20 mouse cellular contexts compared by ENCODE assay signal in genomic region chr3:28080116-28080515, GRCm38 (mm10).
DNase-seq lines count a peak whose midpoint lies in the region; ATAC-seq and TF ChIP-seq lines count a peak whose summit lies in the region.
"Had no signal": no experiment of that assay in that cellular context is flagged by ENCODE, and none has a peak within 500 bp of the region (broad histone marks: within the 10 kb centered on the region; RNA-seq: fewer than 3 reads in every experiment).

No protein-coding gene starts in this region.

- TF ChIP-seq CTCF in hindbrain, postnatal 0 days (IDR thresholded peaks at IDR 0.05; ENCODE audit: low read depth) = no peak
- no peak for TF ChIP-seq CTCF in lung, embryonic 14.5 days (IDR thresholded peaks at IDR 0.05; ENCODE audit: low read depth)

- H3K4me1 ChIP-seq in hindbrain, postnatal 0 days (ENCODE audit: insufficient read depth, low read length) = no peaks in the 10 kb centered on the region
- H3K4me1 ChIP-seq in hindbrain, embryonic 13.5 days (replicated peaks) = no peaks in the 10 kb centered on the region
- H3K4me1 ChIP-seq in lung, embryonic 14.5 days (ENCODE audit: insufficient read depth) = no peaks in the 10 kb centered on the region
- no peaks in the 10 kb centered on the region for H3K4me1 ChIP-seq in forebrain, embryonic 14.5 days (ENCODE audit: control insufficient read depth, insufficient read depth, low read length)
- H3K4me1 ChIP-seq: embryonic facial prominence, embryonic 10.5 days; hindbrain, embryonic 12.5 days; liver, embryonic 12.5 days; midbrain, embryonic 13.5 days had no signal

- no peak overlapping the region for H3K27ac ChIP-seq in hindbrain, postnatal 0 days
- no peak overlapping the region for H3K27ac ChIP-seq in hindbrain, embryonic 13.5 days
- no peak overlapping the region for H3K27ac ChIP-seq in lung, embryonic 14.5 days (ENCODE audit: low read depth)
- no peak overlapping the region for H3K27ac ChIP-seq in forebrain, embryonic 14.5 days (ENCODE audit: low read depth, low read length)
- H3K27ac ChIP-seq: embryonic facial prominence, embryonic 10.5 days; gastrocnemius, adult 2 months; heart, adult 2 months; hindbrain, embryonic 12.5 days; kidney, postnatal 0 days; liver, embryonic 12.5 days; midbrain, embryonic 13.5 days had no signal

- no peak overlapping the region for H3K9ac ChIP-seq in hindbrain, postnatal 0 days (replicated peaks; ENCODE audit: low read length)
- no peak overlapping the region for H3K9ac ChIP-seq in hindbrain, embryonic 13.5 days
- H3K9ac ChIP-seq in lung, embryonic 14.5 days = no peak overlapping the region
- H3K9ac ChIP-seq in forebrain, embryonic 14.5 days (ENCODE audit: low read length) = no peak overlapping the region
- H3K9ac ChIP-seq: hindbrain, embryonic 12.5 days; liver, embryonic 12.5 days; midbrain, embryonic 13.5 days had no signal

- peak; percentile 59 for DNase-seq in hindbrain, postnatal 0 days (ENCODE audit: low spot score)
- DNase-seq in lung, embryonic 14.5 days = peak; percentile 26
- DNase-seq in lung, adult 18-20 months = no peak
- DNase-seq in brain, adult 2 months (ENCODE audit: low read depth, low spot score) = peak; percentile 41
- DNase-seq in heart, postnatal 25 days (ENCODE audit: low spot score) = peak; percentile 11
- no peak for DNase-seq in forebrain, embryonic 14.5 days (ENCODE audit: low spot score)
- DNase-seq: cerebellum, adult 11-12 months; gastrocnemius, adult 2 months; thymus, adult 2 months had no signal

- WGBS in hindbrain, postnatal 0 days = 44% methylated on average over 1 of the region's 1 CpGs
- WGBS in hindbrain, embryonic 13.5 days = 95% methylated on average over 1 of the region's 1 CpGs
- 84% methylated on average over 1 of the region's 1 CpGs for WGBS in lung, embryonic 14.5 days
- 88% methylated on average over 1 of the region's 1 CpGs for WGBS in forebrain, embryonic 14.5 days

- H3K9me3 ChIP-seq in hindbrain, postnatal 0 days (ENCODE audit: low read length) = no peaks in the 10 kb centered on the region
- 0 out of 2 replicates have a peak, but pooled peaks cover 3% of the 10 kb centered on the region for H3K9me3 ChIP-seq in hindbrain, embryonic 13.5 days
- H3K9me3 ChIP-seq in lung, embryonic 14.5 days (ENCODE audit: low read depth, low read length) = no peaks in the 10 kb centered on the region; the same call in 1 of the 2 replicates
- no peaks in the 10 kb centered on the region for H3K9me3 ChIP-seq in forebrain, embryonic 14.5 days (replicated peaks; ENCODE audit: control insufficient read depth, low read length)
- H3K9me3 ChIP-seq: hindbrain, embryonic 12.5 days; liver, embryonic 12.5 days; midbrain, embryonic 13.5 days had no signal

- no peak overlapping the region for H3K4me2 ChIP-seq in hindbrain, postnatal 0 days (ENCODE audit: low read depth, low read length)
- H3K4me2 ChIP-seq in hindbrain, embryonic 13.5 days = no peak overlapping the region
- H3K4me2 ChIP-seq in lung, embryonic 14.5 days = no peak overlapping the region
- no peak overlapping the region for H3K4me2 ChIP-seq in forebrain, embryonic 14.5 days (ENCODE audit: low read length)
- H3K4me2 ChIP-seq: hindbrain, embryonic 12.5 days; liver, embryonic 12.5 days; midbrain, embryonic 13.5 days had no signal

- no peak for ATAC-seq in hindbrain, postnatal 0 days
- no peak for ATAC-seq in hindbrain, embryonic 13.5 days (ENCODE audit: low FRiP score)
- no peak for ATAC-seq in lung, embryonic 14.5 days (ENCODE audit: insufficient read depth)
- no peak for ATAC-seq in forebrain, embryonic 14.5 days
- ATAC-seq: forebrain, embryonic 16.5 days; intestine, embryonic 16.5 days; liver, embryonic 12.5 days; lung, postnatal 0 days; midbrain, embryonic 13.5 days had no signal

- intact Hi-C loops in heart, postnatal 25 days (cut with DNase I) = no loop called here

- no peaks in the 10 kb centered on the region for H3K27me3 ChIP-seq in hindbrain, postnatal 0 days (ENCODE audit: insufficient read depth, low read length)
- H3K27me3 ChIP-seq in hindbrain, embryonic 13.5 days = no peaks in the 10 kb centered on the region
- H3K27me3 ChIP-seq in lung, embryonic 14.5 days (ENCODE audit: insufficient read depth, low read length) = no peaks in the 10 kb centered on the region
- no peaks in the 10 kb centered on the region for H3K27me3 ChIP-seq in forebrain, embryonic 14.5 days (replicated peaks; ENCODE audit: control insufficient read depth, insufficient read depth, low read length)
- H3K27me3 ChIP-seq: hindbrain, embryonic 12.5 days; liver, embryonic 12.5 days; midbrain, embryonic 13.5 days had no signal

- H3K36me3 ChIP-seq in hindbrain, postnatal 0 days (ENCODE audit: insufficient read depth, low read length) = no peaks in the 10 kb centered on the region
- H3K36me3 ChIP-seq in hindbrain, embryonic 13.5 days = no peaks in the 10 kb centered on the region
- no peaks in the 10 kb centered on the region for H3K36me3 ChIP-seq in lung, embryonic 14.5 days (ENCODE audit: insufficient read depth)
- no peaks in the 10 kb centered on the region for H3K36me3 ChIP-seq in forebrain, embryonic 14.5 days (ENCODE audit: control insufficient read depth, insufficient read depth, low read length)
- H3K36me3 ChIP-seq: embryonic facial prominence, embryonic 10.5 days; hindbrain, embryonic 12.5 days; midbrain, embryonic 13.5 days had no signal

- no peak overlapping the region for H3K4me3 ChIP-seq in hindbrain, postnatal 0 days (ENCODE audit: low read length)
- H3K4me3 ChIP-seq in hindbrain, embryonic 13.5 days = no peak overlapping the region
- no peak overlapping the region for H3K4me3 ChIP-seq in lung, embryonic 14.5 days (ENCODE audit: low read depth, low read length)
- no peak overlapping the region for H3K4me3 ChIP-seq in forebrain, embryonic 14.5 days (ENCODE audit: low read depth, low read length)
- H3K4me3 ChIP-seq: embryonic facial prominence, embryonic 10.5 days; erythroblast, embryonic 14.5 days; gastrocnemius, adult 2 months; heart, adult 2 months; hindbrain, embryonic 12.5 days; liver, embryonic 12.5 days; midbrain, embryonic 13.5 days had no signal

Comparison
In these comparisons a context has a peak if more than half of its experiments do, and no peak if none do; other contexts are left out.
1. DNase-seq: peak in hindbrain, postnatal 0 days (single experiment), lung, embryonic 14.5 days (single experiment), brain, adult 2 months (single experiment) and heart, postnatal 25 days (single experiment); none in lung, adult 18-20 months (0 of 2) and forebrain, embryonic 14.5 days (single experiment).